In the genomic region with DNA sequence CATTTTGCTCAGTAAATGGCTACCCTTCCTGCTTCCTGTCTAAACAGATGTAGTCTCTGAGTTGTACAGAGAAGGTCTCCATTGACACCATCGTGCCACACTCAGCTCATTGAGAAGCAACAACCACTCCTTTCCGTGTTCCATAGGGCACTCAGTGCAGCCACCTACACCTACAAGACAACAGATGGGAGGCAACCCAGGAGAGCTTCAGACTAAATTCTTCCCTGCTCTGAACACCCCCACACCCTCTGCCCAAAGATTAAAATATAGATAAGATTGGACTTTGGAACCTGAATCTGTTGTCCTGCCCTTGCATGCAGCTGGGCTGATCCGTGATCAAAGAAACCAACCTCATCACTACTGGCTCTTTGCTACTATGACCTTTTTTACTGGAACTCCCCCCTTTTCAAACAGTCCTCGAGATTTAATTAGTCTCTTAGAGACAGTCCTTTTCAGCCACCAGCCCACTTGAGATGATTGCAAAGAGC, we compare ENCODE assay signal across 10 mouse cellular contexts. TPM values are rescaled to one million over a fixed set of nuclear protein-coding genes. Genes with fewer than 3 reads are reported as not detected.
DNase-seq lines count a peak whose midpoint lies in the region; ATAC-seq and TF ChIP-seq lines count a peak whose summit lies in the region.
"Had no signal": no experiment of that assay in that cellular context is flagged by ENCODE, and none has a peak within 500 bp of the region (broad histone marks: within the 10 kb centered on the region; RNA-seq: fewer than 3 reads in every experiment).

No protein-coding gene starts in this region.

- no peak for ATAC-seq in hindbrain, embryonic 11.5 days (ENCODE audit: low FRiP score)

- no peaks in the 10 kb centered on the region for H3K27me3 ChIP-seq in heart, embryonic 10.5 days (ENCODE audit: insufficient read depth, poor library complexity, severe bottlenecking)
- no peaks in the 10 kb centered on the region for H3K27me3 ChIP-seq in hindbrain, embryonic 11.5 days (ENCODE audit: control insufficient read depth, insufficient read depth, low read length)
- H3K27me3 ChIP-seq: CH12.LX had no signal

- peak overlapping the region; percentile 94 for H3K27ac ChIP-seq in heart, embryonic 10.5 days
- no peak overlapping the region for H3K27ac ChIP-seq in ES-E14 (ENCODE audit: insufficient read depth, low read depth, low read length, poor library complexity, severe bottlenecking)
- no peak overlapping the region for H3K27ac ChIP-seq in hindbrain, embryonic 11.5 days (ENCODE audit: low read depth, low read length)

- no peaks in the 10 kb centered on the region for H3K36me3 ChIP-seq in heart, embryonic 10.5 days
- H3K36me3 ChIP-seq in ES-E14 (ENCODE audit: control insufficient read depth, insufficient read depth, low read length, poor library complexity, severe bottlenecking): no peaks in the 10 kb centered on the region
- H3K36me3 ChIP-seq in hindbrain, embryonic 11.5 days (ENCODE audit: control insufficient read depth, insufficient read depth, low read length): no peaks in the 10 kb centered on the region

- H3K9me3 ChIP-seq in heart, embryonic 10.5 days: no peaks in the 10 kb centered on the region
- H3K9me3 ChIP-seq in ES-E14 (ENCODE audit: control insufficient read depth, insufficient read depth, low read depth, low read length): no peaks in the 10 kb centered on the region
- no peaks in the 10 kb centered on the region for H3K9me3 ChIP-seq in hindbrain, embryonic 11.5 days (ENCODE audit: control insufficient read depth, low read length)

- H3K4me2 ChIP-seq in hindbrain, embryonic 11.5 days (replicated peaks; ENCODE audit: low read depth, low read length): no peak overlapping the region

- no peak for DNase-seq in heart, embryonic 10.5 days (ENCODE audit: low spot score)
- DNase-seq in heart, adult 18-20 months: no peak
- no peak for DNase-seq in ES-E14 (ENCODE audit: low read depth, low spot score)
- DNase-seq in hindbrain, embryonic 11.5 days (ENCODE audit: low spot score): no peak
- DNase-seq in lung, postnatal 25 days (ENCODE audit: low spot score): peak; percentile 34
- no peak for DNase-seq in cerebellum, adult 18-20 months
- no peak for DNase-seq in spleen, postnatal 36 days (ENCODE audit: low spot score in 2 of 2)
- DNase-seq in cerebellum, adult 9-10 months: no peak

- in situ Hi-C loops in ES-E14 (cut with MboI; ENCODE audit: low sequenced_read_pairs in 2 of 2, unreplicated experiment in 2 of 2): loop anchor here in 1 of 2 experiments (25.0 kb wide), 1 partner anchor 87 kb away; no protein-coding TSS in a partner anchor

- peak overlapping the region; percentile 84 for H3K9ac ChIP-seq in ES-E14 (ENCODE audit: insufficient read depth, low read depth, low read length, poor library complexity, severe bottlenecking)
- peak overlapping the region; percentile 62; the same call in 1 of the 2 replicates for H3K9ac ChIP-seq in hindbrain, embryonic 11.5 days (ENCODE audit: low read depth, low read length)

- peak overlapping the region; percentile 75 for H3K4me3 ChIP-seq in heart, embryonic 10.5 days
- peak overlapping the region; percentile 71 to 93 for H3K4me3 ChIP-seq in ES-E14 (ENCODE audit: insufficient read depth in 1 of 2, low read depth in 1 of 2, low read length in 2 of 2, poor library complexity in 1 of 2, severe bottlenecking in 1 of 2)
- no peak overlapping the region for H3K4me3 ChIP-seq in hindbrain, embryonic 11.5 days (ENCODE audit: low read depth, low read length)

- peaks cover 7% of the 10 kb centered on the region for H3K4me1 ChIP-seq in heart, embryonic 10.5 days
- peaks cover 3 to 5% of the 10 kb centered on the region in 2 experiments; a peak in 2 of 4 replicates for H3K4me1 ChIP-seq in ES-E14 (ENCODE audit: control insufficient read depth in 2 of 2, insufficient read depth in 2 of 2, low read length in 2 of 2, poor library complexity in 1 of 2)
- H3K4me1 ChIP-seq in hindbrain, embryonic 11.5 days (replicated peaks; ENCODE audit: control insufficient read depth, insufficient read depth, low read length): no peaks in the 10 kb centered on the region

- WGBS in heart, embryonic 10.5 days: 65% methylated on average over 4 of the region's 4 CpGs
- 75% methylated on average over 4 of the region's 4 CpGs for WGBS in hindbrain, embryonic 11.5 days

TF ChIP-seq in ES-E14, 5 proteins besides CTCF, POLR2A, EP300 and RAD21:
- TF ChIP-seq ZNF384 (IDR thresholded peaks at IDR 0.05; ENCODE audit: low read depth, low read length) (no peak), HCFC1 (IDR thresholded peaks at IDR 0.05; ENCODE audit: borderline replicate concordance, insufficient read depth, low read length) (no peak), ZC3H11A (IDR thresholded peaks at IDR 0.05; ENCODE audit: borderline replicate concordance, low read depth, low read length) (no peak), MAFK (IDR thresholded peaks at IDR 0.05; ENCODE audit: insufficient read depth, low read depth, low read length) (no peak), CHD2 (IDR thresholded peaks at IDR 0.05; ENCODE audit: low read depth, low read length) (no peak)

RNA-seq across cellular contexts. Expression of gene Gm9495, which starts 53.4 kb away (rescaled TPM):
- not detected in 2 replicates for polyA plus RNA-seq in heart, embryonic 10.5 days (2016; fragmentation: Nextera tagmentation; extraction: Ambion mirVana)
- under 1 TPM in 1 of 2 experiments, not detected in 1; 0.18 TPM for total RNA-seq in heart, adult 18-20 months (2021)
- not detected in 2 replicates for total RNA-seq in ES-E14 (2012; rRNA removed)
- not detected in 2 replicates for polyA plus RNA-seq in hindbrain, embryonic 11.5 days (2014; fragmentation: Nextera tagmentation; extraction: Ambion mirVana)
- total RNA-seq: CH12.LX; common myeloid progenitor, adult 5-6 weeks had no signal
